Mouse (Mus musculus) retina, postnatal 7 days (tissue): ENCODE data around the gene Snap29.

ENCODE experiments used
- DNase-seq: peaks from one replicate; pipeline ENCODE4 v3.0.0-alpha.2; 2012; ENCODE audit warnings: low read depth, low spot score

Snap29 gene

DNA sequence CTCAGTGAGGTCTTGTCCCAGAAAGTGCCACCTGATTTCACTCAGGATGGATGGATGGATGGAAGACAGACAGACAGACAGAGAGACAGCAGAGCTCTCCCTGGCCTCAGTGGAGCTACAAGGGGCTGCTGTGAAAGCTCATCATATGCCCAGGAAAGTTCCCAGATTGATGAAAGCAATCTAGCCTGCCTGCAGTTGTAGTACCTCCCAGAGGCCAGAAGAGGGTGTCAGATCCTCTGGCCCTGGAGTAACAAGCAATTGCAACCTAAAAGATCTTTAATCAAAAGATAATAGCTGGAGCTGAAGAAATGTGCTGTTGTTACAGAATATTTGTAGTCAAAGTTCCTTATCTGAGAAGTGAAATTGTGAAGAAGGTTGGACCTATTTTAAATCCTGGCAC is 68.3 kb downstream of the Snap29 start:
- DNase-seq = no peak

DNA sequence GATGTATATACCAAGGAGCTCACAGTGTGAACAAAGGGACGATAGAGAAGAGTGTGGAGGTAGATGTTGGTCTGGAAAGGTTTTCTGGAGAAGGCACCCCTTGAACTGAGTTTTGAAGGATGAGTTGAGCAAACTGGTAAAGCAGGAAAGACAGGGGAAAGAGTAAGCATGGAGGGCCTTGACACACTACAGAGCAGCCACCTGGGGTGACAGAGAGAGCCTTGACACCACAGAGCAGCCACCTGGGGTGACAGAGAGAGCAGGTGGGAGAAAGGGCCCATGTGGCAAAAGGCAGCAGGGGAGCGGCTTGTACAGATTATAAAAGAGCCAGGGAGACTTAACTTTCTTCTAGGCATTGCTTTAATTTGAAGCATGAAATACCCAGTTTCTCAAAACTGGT is 69.0 kb downstream of the Snap29 start:
- DNase-seq = no peak

DNA sequence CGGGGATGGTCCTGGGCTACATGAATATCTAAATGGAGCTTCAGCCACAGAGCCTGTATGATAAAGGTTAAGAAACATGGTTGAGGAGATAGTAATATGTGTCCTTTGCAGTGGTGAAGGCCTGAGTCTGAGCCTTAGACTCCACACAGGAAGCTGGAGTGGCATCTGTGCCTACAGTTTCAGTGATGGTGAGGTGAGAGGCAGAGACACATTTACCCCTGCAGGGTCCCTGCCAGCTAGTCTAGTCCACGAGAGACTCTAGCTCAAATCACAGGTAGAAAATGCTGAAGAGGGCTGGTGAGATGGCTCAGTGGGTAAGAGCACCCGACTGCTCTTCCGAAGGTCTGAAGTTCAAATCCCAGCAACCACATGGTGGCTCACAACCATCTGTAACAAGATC is 69.5 kb downstream of the Snap29 start:
- no peak for DNase-seq

DNA sequence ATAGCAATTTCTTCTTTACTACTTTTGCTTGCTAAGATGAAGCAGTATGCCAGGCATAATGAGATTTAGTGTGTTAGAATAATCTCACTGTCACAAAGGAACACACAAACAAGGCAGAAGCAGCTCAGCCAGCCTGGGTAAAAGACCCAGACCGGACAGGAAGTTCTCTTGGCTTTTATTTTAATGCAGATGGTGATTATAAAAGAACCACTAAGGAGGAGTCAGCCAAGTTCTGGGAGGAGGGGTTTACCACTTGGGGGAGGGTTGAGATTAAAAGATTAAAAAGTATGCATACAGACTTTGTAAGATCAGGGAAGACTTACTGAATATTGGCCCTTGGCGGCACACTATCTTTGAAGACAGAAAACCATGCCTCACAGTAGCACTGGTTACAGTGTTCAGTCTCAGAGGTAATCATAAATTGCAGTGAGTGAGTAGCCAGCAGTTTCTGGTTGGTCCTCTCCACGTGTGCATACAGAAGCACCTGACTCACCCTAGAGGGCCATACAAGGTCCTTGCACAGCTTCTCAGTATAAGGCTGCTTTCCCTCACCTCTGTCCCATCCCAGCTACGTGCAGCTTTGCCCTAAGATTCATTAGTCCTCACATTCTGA is 72.7 kb downstream of the Snap29 start:
- no peak for DNase-seq
